Mouse (Mus musculus) myocyte (in vitro differentiated cells): ENCODE measurements around the gene Klrd1.

Experiments used
- CEBPB ChIP-seq: IDR thresholded peaks from 2 replicates; pipeline ENCODE4 v1.6.1; 2011; ENCODE audit warnings: mild to moderate bottlenecking, moderate library complexity; ENCODE audit not compliant: poor library complexity, insufficient read depth, severe bottlenecking
- MAX ChIP-seq: IDR thresholded peaks from one replicate; pipeline ENCODE4 v1.6.1; 2011; ENCODE audit warnings: low read depth, mild to moderate bottlenecking, control low read depth
- MYOD1 ChIP-seq, 3 experiments: IDR thresholded peaks; one replicate each; pipeline ENCODE4 v1.6.1; 2011; ENCODE audit warnings: control low read depth in 2 of 3, low read depth in 2 of 3, mild to moderate bottlenecking in 2 of 3, moderate library complexity in 1 of 3; ENCODE audit not compliant: insufficient read length in 2 of 3, control insufficient read depth in 1 of 3
- MYOG ChIP-seq, 3 experiments: IDR thresholded peaks; one replicate each; pipeline ENCODE4 v1.6.1; 2011; ENCODE audit warnings: control low read depth in 2 of 3, low read depth in 2 of 3, mild to moderate bottlenecking in 2 of 3; ENCODE audit not compliant: insufficient read length in 2 of 3, control insufficient read depth in 1 of 3, insufficient read depth in 1 of 3
- POLR2A ChIP-seq: IDR thresholded peaks from one replicate; pipeline ENCODE4 v1.6.1; 2011; ENCODE audit warnings: low read depth, mild to moderate bottlenecking, control low read depth, moderate library complexity; ENCODE audit not compliant: insufficient read length
- SRF ChIP-seq: IDR thresholded peaks from one replicate; pipeline ENCODE4 v1.6.1; 2011; ENCODE audit warnings: low read depth; ENCODE audit not compliant: control insufficient read depth, insufficient read length
- TCF12 ChIP-seq: IDR thresholded peaks from one replicate; pipeline ENCODE4 v1.6.1; 2011; ENCODE audit warnings: mild to moderate bottlenecking, control low read depth; ENCODE audit not compliant: poor library complexity, insufficient read depth, severe bottlenecking
- USF1 ChIP-seq: IDR thresholded peaks from one replicate; pipeline ENCODE4 v1.6.1; 2011; ENCODE audit warnings: low read depth, mild to moderate bottlenecking, control low read depth, moderate library complexity

GRCm38 (mm10) chr6:129581274-129581673 lies 10.3 kb upstream of the Klrd1 start:
- TF ChIP-seq POLR2A, result no peak
- TF ChIP-seq CEBPB, result no peak
- TF ChIP-seq MYOG (IDR thresholded peaks at IDR 0.05; ENCODE audit: control insufficient read depth in 1 of 3, insufficient read depth in 1 of 3, insufficient read length in 2 of 3, low read depth in 2 of 3), result no peak
- no peak for TF ChIP-seq SRF
- no peak for TF ChIP-seq MAX
- TF ChIP-seq USF1, result no peak
- no peak for TF ChIP-seq TCF12
- no peak for TF ChIP-seq MYOD1 (IDR thresholded peaks at IDR 0.05; ENCODE audit: control insufficient read depth in 1 of 3, insufficient read length in 2 of 3, low read depth in 2 of 3)
